Mouse (Mus musculus): ENCODE data around the gene Fkrp.

Gene Fkrp

DNA sequence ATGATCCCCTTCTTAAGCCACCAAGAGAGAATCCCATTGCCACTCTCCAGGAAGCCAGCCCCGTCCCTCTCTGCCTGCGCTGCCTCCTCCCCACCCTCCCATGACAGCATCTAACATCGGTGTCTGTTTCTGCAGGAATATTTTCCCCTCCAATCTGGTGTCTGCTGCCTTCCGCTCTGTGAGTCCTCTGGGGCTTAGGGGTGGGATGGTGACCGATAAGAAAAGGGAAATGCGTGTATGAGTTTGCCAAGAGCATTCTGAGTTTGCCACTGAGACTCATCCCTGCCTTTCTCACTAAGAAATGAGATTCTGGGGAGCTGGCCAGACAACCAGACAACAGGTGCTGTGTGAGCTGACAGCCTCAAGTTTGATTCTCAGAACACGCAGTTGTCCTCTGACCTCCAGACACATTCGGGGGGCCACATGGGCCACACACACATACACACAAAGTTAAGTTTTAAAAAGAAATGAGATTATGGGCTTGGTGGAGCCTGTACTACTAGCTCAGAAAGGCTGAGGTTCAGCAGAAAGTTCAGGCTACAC is 30.9 kb downstream of the Fkrp start:
- no peak for DNase-seq

DNA sequence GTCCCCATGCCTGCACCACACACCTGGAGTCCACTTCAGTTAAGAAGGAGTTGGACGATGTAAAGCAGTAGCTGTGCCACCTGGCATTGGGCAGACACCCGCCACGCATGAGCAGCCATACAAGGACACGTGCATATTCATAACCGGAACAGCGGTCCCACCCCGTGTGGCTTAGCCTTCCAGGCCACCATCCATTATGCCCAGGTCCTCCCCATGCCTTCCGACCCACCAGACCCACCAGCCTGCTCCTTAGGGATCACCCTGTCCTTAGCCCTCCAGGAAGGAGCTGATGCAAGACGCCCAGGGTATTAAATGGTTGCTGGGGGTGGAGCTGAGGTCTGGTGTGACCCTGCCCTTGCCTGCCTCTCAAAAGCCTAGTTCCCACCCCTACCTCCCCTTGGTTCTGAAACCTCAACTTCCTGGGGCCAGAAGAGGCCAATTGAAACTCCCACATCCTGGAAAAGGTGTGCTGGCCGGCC is 32.0 kb downstream of the Fkrp start:
- peak; percentile 52 for DNase-seq

DNA sequence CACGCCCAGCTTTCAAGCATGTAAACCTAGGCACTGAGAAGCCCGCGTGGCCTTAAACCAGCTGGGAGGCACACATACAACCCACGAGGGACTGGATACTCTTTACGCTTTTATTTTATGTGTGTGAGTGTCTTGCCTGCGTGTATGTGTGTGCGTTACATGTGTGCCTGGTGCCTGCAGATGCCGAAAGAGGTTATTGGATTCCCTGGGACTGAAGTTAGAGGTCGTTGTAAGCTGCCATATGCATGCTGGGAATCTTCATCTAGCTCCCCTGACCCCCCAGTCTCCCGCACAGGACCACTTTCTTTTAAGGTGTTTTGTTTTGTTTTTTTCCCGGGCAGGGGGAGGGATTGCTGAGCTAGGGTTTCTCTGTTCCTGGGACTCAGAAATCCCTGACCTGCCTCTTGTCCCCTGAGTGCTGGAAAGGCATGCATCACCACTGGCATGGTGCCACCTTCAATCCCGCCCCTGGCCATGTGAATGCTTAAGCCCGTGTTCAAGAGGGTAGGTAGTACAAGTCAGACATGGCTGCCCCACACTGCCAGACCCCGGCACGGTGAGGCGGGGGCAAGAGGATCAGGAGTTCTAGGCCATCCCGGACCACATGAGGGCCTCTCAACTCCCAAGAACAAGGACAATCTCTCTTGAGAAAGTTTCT is 32.6 kb downstream of the Fkrp start:
- peak; percentile 87 for DNase-seq

DNA sequence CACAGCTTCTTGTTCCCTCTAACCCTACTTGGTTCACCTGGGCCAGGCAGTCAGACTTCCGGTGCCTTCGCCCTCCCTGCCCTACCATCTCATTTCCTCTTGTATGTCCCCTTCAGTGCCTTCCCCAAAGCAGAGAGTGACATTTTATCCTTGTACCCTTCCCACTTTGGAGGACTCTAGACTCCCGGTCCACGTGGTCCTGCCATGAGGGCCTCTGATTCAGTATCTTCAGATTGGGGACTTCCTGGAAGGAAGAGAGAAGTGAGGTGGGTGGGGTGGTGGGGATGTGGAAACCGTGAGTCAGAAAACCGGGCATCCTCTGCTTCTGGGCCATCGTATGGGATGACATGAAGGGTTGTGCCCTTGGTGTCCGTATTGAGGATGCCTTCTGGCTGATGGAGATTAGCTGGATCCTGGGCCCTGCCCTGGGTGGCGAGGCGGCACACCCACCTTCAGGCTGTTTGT is 33.3 kb downstream of the Fkrp start:
- no peak for DNase-seq

DNA sequence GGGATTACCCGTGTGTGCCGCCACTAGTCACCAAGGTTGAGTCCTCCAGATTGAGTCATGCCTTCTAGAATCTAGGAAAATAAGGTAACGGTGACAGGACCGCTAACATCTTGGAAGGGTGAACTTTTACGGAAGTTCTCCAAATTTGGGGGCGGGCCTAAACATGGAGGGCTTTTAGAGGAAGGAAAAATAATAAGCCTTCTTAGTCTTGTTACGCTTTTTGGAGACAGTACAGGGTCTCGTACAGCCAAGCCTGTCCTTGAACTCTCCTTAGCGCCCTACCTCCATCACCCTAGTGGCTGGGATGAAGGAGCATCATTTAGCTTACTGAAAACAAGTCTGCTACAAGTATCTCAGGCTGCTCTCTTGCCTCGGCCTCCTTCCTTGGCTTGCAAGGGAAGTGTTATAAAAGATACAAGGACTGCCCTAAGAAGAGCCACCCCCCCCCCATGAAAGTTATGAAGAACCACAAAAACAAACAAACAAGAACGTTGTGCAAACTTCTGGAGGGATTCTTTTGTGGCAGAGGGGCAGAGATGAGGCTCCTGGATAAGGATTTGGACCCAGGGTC is 33.9 kb downstream of the Fkrp start:
- peak; percentile 19 for DNase-seq

DNA sequence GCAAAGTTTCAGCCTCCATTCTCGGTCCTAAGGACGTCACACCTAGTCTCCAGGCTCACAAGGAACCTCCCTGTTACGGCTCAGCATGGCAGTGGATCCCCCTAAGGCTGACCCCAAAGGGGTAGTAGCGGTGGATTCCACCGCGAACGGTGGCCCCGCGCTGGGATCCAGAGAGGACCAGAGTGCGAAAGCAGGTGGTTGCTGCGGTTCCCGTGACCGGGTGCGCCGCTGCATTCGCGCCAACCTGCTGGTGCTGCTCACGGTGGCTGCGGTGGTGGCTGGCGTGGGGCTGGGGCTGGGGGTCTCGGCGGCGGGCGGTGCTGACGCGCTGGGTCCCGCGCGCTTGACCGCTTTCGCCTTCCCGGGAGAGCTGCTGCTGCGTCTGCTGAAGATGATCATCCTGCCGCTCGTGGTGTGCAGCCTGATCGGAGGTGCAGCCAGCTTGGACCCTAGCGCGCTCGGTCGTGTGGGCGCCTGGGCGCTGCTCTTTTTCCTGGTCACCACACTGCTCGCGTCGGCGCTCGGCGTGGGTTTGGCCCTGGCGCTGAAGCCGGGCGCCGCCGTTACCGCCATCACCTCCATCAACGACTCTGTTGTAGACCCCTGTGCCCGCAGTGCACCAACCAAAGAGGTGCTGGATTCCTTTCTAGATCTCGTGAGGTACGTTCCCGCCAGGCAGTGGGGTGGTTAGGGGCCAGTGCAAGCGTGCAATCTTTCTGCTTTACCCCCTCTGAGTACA is 34.5 kb downstream of the Fkrp start:
- peak; percentile 55 for DNase-seq

DNA sequence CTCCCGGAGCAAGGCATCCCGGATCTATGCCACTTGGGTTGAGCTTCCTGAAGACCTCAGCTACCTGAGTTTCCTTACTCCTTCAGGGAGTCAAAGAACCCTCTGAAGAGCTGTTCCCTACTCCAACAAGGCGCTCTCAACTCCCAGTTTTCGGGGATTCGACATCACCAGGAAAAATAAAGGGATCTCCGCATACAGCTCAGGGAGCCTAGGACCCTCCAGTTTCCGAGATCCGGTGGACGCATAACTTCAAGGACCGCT is 35.0 kb downstream of the Fkrp start:
- no peak for DNase-seq

DNA sequence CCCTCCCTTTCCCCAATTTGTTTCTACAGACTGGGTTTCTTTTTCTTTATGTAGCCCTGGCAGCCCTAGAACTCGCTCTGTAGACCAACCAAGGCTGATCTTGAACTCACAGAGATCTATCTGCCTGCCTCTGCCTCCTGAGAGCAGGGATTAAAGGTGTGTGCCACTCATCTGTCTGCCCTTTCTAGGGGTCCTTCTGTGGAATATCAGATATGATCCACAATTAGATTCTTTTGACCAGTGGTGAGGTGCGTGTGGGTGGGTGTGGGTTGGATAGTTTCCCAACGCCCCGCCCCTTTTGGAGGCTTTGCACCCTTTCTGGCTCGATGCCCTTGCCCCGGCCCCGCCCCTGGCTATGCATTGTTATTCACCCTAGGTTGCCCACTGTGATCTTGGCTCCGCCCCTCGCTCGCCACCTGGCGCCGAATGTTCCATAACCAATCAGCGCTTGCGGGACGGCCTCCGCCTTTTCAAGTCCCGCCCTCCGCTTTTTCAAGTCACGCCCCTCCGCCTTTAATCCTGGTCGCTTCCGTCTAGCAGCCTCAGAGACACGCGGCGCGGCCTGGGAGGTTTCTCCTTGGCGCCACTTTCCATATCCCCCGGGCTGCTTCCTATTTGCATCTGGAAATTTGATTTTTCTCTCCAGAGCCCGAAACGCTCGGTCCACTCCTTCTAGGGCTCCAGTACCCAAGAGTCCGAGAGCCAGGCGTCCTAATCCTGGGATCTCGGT is 35.5 kb downstream of the Fkrp start, which contains the start of gene Slc1a5:
TSS of gene Slc1a5 (plus strand) at position 516 of the 730 bp plus-strand sequence.
- DNase-seq = peak; percentile 95

DNA sequence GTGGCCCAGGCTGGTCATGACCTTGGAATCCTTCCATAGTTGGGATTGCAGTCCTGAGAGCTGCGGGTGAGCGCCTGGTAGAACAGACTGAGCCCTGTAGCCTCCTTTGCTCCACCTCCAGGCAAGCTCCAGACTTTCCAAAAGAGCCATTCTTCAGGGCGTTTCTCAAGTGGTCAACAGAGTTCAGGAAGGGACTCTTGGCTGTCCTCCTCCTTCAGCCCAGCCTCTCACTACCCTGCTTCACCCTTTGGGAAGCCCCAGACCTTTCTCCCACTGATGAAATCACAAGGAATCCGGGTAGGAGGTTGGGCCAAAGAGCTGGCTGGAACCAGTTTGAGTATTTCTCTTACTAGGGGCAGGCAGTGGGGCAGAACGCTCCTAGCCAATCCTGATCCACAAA is 36.5 kb downstream of the Fkrp start:
- peak; percentile 60 for DNase-seq

DNA sequence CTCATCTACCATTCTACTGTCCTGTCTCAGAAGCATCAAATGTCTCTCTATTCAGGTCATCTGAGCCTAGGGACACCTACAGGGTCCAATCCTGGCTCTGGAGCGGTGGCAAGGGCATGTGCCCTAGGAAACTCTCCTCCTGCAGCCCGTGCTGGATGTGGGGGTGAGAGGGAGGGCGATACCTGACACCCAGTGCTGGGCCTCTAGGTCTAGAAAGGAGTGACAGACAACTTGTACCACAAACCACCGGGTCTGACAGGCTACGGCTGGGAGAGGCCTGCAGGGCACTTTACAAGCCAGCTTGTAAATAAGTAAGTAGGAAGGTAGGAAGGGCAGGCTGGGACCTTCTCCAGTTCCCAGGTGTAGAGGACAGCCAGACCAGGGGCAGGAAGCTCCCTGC is 40.6 kb downstream of the Fkrp start:
- DNase-seq = peak; percentile 34

DNA sequence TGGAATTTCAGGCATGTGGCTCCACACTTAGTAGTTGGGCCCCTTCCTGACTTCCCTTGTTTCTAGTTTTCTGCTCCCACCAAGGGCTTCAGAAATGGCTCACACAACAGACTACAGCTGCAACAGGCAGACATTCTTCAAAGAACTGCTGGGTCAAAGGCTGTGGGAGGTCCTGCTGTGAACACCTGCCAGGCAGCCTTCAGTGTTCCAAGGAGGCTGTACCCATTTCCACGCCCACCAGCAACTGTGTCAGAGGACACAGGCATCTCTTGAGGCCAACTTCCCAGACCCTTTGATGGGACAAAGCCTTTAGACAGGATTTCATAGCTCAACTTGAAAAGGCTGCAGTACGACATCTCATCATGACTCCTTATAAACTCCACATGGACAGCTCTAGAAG is 50.1 kb downstream of the Fkrp start:
- DNase-seq = no peak

DNA sequence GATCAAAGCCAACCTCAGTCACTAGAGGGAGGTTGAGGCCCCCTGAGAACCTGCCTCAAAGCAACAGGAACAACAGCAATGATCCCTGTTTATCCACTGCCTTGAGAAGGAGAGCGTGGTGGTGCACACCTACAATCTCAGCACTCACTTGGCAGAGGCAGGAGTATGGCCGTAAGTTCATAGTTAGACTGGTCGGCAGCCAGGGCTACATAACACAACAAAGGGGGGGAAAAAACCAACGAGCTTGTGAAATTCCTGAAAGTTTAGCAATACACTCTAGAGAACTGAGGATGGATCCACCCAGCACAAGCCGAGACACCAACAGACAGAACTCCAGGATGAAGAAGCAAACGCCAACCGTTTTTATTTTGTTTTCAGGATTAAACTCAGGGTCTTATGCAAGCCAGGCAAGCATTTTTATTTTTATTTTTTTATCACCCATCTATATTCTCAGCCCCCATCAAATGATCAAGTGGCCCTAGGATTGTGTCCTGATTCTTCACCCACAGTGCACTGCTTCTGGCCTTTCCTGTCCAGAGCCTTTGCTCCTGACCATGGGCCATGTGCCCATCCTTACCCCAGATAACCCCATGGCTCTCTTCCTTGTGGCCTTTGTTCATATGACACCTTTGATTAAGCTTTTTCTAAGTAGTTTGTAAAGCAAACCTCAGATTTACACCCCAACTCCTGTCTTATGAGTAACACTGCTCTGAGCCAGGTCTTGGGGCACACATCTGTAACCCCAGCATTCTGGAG is 52.9 kb downstream of the Fkrp start:
- DNase-seq = no peak

DNA sequence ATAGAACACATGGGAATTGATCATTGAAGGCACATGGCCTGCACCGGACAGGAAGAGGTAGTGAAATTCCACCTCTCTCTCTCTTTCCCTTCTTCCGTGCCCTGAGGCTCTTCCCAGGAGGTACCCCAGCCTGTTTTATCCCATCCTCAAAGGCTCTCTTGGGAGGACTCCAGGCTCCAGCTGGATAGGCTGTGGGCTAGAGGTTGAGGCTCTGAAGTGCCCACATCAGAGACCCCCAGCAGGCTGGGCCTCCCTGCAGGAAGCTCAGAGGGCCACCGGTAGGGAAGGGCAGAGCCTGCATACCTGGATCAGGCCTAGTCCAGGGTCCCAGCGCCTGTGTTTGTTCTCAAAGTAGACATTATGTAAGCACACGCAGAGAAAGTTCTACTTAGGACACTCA is 54.9 kb downstream of the Fkrp start:
- peak; percentile 26 for DNase-seq

DNA sequence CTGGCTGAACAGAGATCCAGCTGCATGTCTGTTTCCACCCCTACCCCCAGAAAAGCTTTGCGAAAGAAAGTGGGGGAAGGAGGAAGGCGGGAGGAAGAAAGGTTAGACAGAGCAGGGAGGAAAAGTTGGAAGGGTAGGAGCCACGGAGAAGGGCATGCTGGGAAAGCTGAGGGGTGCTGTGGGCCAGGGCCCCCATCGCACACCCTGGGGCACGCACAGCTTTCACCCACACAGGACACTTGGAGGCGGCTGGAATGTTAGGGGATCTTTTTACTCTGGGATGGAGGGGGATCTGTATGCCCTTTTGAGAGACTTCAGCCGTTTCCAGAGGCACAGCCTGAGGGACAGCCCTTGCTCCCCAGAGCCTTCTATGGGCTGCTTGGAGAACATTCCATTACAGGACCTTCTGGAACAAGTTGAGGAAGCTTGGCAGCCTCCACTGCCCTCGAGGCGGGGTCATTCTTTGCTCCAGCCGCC is 55.5 kb downstream of the Fkrp start:
- peak; percentile 83 for DNase-seq

DNA sequence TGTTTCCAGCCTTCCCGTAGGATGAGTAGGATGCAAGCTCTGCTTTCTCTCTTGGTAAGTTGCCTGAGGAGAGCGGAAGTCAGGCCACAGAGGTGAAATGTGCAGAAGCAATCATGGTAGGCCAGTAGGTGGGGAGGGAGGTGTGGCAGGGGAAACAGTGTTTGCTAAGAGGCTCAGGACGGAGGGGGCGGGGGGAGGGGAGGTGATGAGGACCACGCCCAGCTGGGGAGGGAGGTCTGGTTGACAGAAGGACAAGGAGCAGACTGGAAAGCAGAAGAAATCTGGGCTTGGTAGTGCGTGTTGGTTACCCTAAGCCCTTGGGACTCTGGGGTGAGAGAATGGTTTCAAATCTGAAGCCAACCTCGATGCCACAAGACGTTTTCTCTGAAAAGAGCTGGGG is 56.2 kb downstream of the Fkrp start:
- peak; percentile 74 for DNase-seq
